Mouse (Mus musculus) neutrophil, adult 59 days (primary cell): ENCODE results near the gene Rhox3g. TPM values are rescaled to one million over a fixed set of nuclear protein-coding genes. Genes with fewer than 3 reads are reported as not detected.

Source experiments
- total RNA-seq, 2 experiments: library from RNA; stranded (reverse); gene quantifications; 1 replicate in 1 of 2; 2 replicates in 1 of 2; pipeline ENCODE4 v1.2.4; 2023

Gene Rhox3g
- total RNA-seq = not detected

DNA sequence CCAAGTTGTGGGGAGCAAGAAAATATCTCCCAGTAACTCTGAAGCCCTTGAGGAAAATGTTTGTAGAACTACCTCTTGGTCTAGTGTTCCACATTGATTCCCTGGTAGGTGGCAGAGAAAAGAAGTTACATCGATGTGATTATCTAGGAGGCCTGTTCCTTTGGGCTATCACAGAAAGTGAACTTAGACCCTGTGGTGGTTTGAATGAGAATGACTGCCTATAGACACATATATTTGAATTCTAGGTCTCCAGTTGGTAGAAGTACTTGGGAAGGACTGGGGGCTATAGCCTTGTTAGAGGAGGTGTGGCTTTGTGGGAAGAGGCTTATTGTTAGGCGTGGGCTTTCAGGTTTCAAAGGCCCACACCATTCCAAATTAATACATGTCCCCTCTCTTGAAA is at the start of gene Rhox3g:
Gene Rhox3g (minus strand): TSS at position 101 of the 400 bp plus-strand sequence.

GRCm38 (mm10) chrX:37673177-37673576 is 44.8 kb upstream of the Rhox3g start, which contains the start of gene Rhox2h:
Rhox2h (minus strand) TSS chrX:37673277.

GRCm38 (mm10) chrX:37668664-37669063 is 40.3 kb upstream of the Rhox3g start, which contains the start of gene Rhox3h:
Rhox3h (minus strand) TSS chrX:37668764.

DNA sequence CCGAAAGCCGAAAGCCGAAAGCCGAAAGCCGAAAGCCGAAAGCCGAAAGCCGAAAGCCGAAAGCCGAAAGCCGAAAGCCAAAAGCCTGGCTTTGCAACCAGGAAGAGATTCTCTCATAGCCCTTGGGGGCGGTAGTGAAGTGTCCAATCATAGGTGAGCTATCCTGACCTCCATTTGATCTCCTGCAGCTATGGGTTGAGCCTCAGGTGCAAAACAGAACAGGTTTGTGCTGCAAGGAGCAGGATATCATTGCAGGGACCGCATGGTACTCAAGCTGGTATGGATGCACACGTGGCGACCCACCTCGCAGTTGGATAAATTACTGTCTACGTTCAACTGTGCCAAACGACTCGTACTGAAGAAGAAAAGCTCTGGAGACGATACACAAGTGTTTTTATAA is 22.8 kb upstream of the Rhox3g start, which contains the start of gene Rhox4g:
Gene Rhox4g (minus strand): TSS at position 101 of the 400 bp plus-strand sequence.

GRCm38 (mm10) chrX:37643370-37643769 is 15.0 kb upstream of the Rhox3g start, which contains the start of gene Rhox2g:
Rhox2g (minus strand) TSS chrX:37643470.

GRCm38 (mm10) chrX:37607604-37608003 is 20.8 kb downstream of the Rhox3g start, which contains the start of gene Rhox4f:
Rhox4f (minus strand) TSS chrX:37607704.

GRCm38 (mm10) chrX:37580692-37581091 is 47.7 kb downstream of the Rhox3g start, which contains the start of gene Rhox3f:
Rhox3f (plus strand) TSS chrX:37580992.

Other genes with a start within 250 kb of the Rhox3g start
- gene Rhox3a2, start 248.6 kb downstream of the Rhox3g start, total RNA-seq = not detected
- not detected for gene Rhox4a2, start 237.8 kb downstream of the Rhox3g start, total RNA-seq
- not detected for gene Rhox2b, start 216.5 kb downstream of the Rhox3g start, total RNA-seq
- not detected for gene Rhox4b, start 196.1 kb downstream of the Rhox3g start, total RNA-seq
- not detected for gene Rhox2c, start 174.9 kb downstream of the Rhox3g start, total RNA-seq
- gene Rhox3c, start 170.0 kb downstream of the Rhox3g start, total RNA-seq = not detected
- gene Rhox4c, start 148.3 kb downstream of the Rhox3g start, total RNA-seq = not detected
- not detected for gene Rhox2d, start 135.2 kb downstream of the Rhox3g start, total RNA-seq
- gene Rhox4d, start 114.3 kb downstream of the Rhox3g start, total RNA-seq = not detected
- not detected for gene Rhox2e, start 98.2 kb downstream of the Rhox3g start, total RNA-seq
- not detected for gene Rhox3e, start 86.6 kb downstream of the Rhox3g start, total RNA-seq
- gene Rhox4e, start 71.2 kb downstream of the Rhox3g start, total RNA-seq = not detected
- gene Rhox2f, start 57.2 kb downstream of the Rhox3g start, total RNA-seq = not detected
- not detected for gene Rhox3f, start 47.6 kb downstream of the Rhox3g start, total RNA-seq
- not detected for gene Rhox4f, start 20.9 kb downstream of the Rhox3g start, total RNA-seq
- gene Rhox2g, start 14.9 kb upstream of the Rhox3g start, total RNA-seq = not detected
- gene Rhox4g, start 22.7 kb upstream of the Rhox3g start, total RNA-seq = not detected
- not detected for gene Rhox3h, start 40.2 kb upstream of the Rhox3g start, total RNA-seq
- gene Rhox2h, start 44.7 kb upstream of the Rhox3g start, total RNA-seq = not detected
- not detected for gene Rhox5, start 176.2 kb upstream of the Rhox3g start, total RNA-seq
- not detected for gene Rhox6, start 198.3 kb upstream of the Rhox3g start, total RNA-seq
- gene Rhox7a, start 203.1 kb upstream of the Rhox3g start, total RNA-seq = not detected